Mouse (Mus musculus) kidney, postnatal 4 days (tissue): ENCODE data around the gene Gm10961.
A peak's percentile ranks its signal among the peaks of the same experiment; 100 is the strongest.

Experiments
- DNase-seq, 2 experiments: peaks; one replicate each; pipeline ENCODE4 v3.0.0; 2021; ENCODE audit warnings: mixed read lengths in 2 of 2

Gene Gm10961

GRCm38 (mm10) chr3:107667426-107667825 is 36.3 kb downstream of the Gm10961 start:
- no peak for DNase-seq

- no peak for DNase-seq
These were observed 37.7 kb downstream of the Gm10961 start for GRCm38 (mm10) chr3:107668786-107669185.

- no peak for DNase-seq
These were observed 39.4 kb downstream of the Gm10961 start for GRCm38 (mm10) chr3:107670500-107670899.

- DNase-seq = no peak
These were observed 40.4 kb downstream of the Gm10961 start for GRCm38 (mm10) chr3:107671509-107671908.

GRCm38 (mm10) chr3:107680790-107681576 is 49.9 kb downstream of the Gm10961 start:
- DNase-seq = peak; percentile 28 to 47
